Mouse (Mus musculus): Measurements from ENCODE around the gene 3110070M22Rik. TPM values are rescaled to one million over a fixed set of nuclear protein-coding genes. Genes with fewer than 3 reads are reported as not detected.

Gene 3110070M22Rik
- polyA plus RNA-seq, 1 experiment from 2014 or later: 2.3 TPM

GRCm38 (mm10) chr13:119442244-119442643 lies 45.9 kb downstream of the 3110070M22Rik start:
- H3K4me2 ChIP-seq: no peak overlapping the region
- H3K36me3 ChIP-seq: peaks cover 64% of the 10 kb centered on the region
- H3K9ac ChIP-seq: no peak overlapping the region
- no peak overlapping the region for H3K4me3 ChIP-seq
- H3K27me3 ChIP-seq: no peaks in the 10 kb centered on the region
- H3K27ac ChIP-seq: no peak overlapping the region
- no peak for ATAC-seq (ENCODE audit: insufficient number of reproducible peaks, insufficient read depth, low FRiP score, low TSS enrichment, low read depth)
- WGBS: 100% methylated on average over 1 of the region's 1 CpGs
- H3K9me3 ChIP-seq: no peaks in the 10 kb centered on the region
- no peaks in the 10 kb centered on the region for H3K4me1 ChIP-seq

Other genes with a start within 250 kb of the 3110070M22Rik start
- gene Paip1, start 59.8 kb downstream of the 3110070M22Rik start, polyA plus RNA-seq (2015; fragmentation: Nextera tagmentation; extraction: Ambion mirVana): 98.3 and 106 TPM in 2 replicates
- gene 4833420G17Rik, start 25.6 kb downstream of the 3110070M22Rik start, polyA plus RNA-seq (2015; fragmentation: Nextera tagmentation; extraction: Ambion mirVana): 94.5 and 94.8 TPM in 2 replicates
- gene Tmem267, start 344 bp downstream of the 3110070M22Rik start, polyA plus RNA-seq (2015; fragmentation: Nextera tagmentation; extraction: Ambion mirVana): 1.8 and 3.0 TPM in 2 replicates
- 0.31 and 0.34 TPM in 2 replicates for gene Ccl28, start 135.4 kb upstream of the 3110070M22Rik start, polyA plus RNA-seq (2015; fragmentation: Nextera tagmentation; extraction: Ambion mirVana)
- 156 and 161 TPM in 2 replicates for gene Hmgcs1, start 202.0 kb upstream of the 3110070M22Rik start, polyA plus RNA-seq (2015; fragmentation: Nextera tagmentation; extraction: Ambion mirVana)